Mouse (Mus musculus) embryonic fibroblast, embryonic 13.5 days (primary cell): ENCODE measurements around the gene Rer1. TPM values are rescaled to one million over a fixed set of nuclear protein-coding genes. Genes with fewer than 3 reads are reported as not detected.

ENCODE experiments used
- H3K27ac ChIP-seq: 2 replicates; pipeline ENCODE4 v1.5.1; 2012; ENCODE audit warnings: low read length, control low read depth, inconsistent platforms; ENCODE audit not compliant: insufficient read depth
- H3K4me1 ChIP-seq: 2 replicates; pipeline ENCODE4 v1.6.1; 2011; ENCODE audit warnings: low read length; ENCODE audit not compliant: control insufficient read depth, insufficient read depth
- H3K4me3 ChIP-seq: 2 replicates; pipeline ENCODE4 v1.5.1; 2011; ENCODE audit warnings: mild to moderate bottlenecking, control low read depth, low read length; ENCODE audit not compliant: insufficient read depth
- CTCF ChIP-seq: IDR thresholded peaks from 2 replicates; pipeline ENCODE4 v1.5.1; 2011; ENCODE audit warnings: mild to moderate bottlenecking, control low read depth, low read length, moderate library complexity, borderline replicate concordance; ENCODE audit not compliant: insufficient read depth
- POLR2A ChIP-seq: IDR thresholded peaks from 2 replicates; pipeline ENCODE4 v1.6.1; 2011; ENCODE audit warnings: low read depth, mild to moderate bottlenecking, control low read depth, low read length, moderate library complexity
- polyA plus RNA-seq: library from polyadenylated mRNA; stranded (reverse); fragments of >200 nt; gene quantifications from 2 replicates; pipeline ENCODE4 v1.2.4, GENCODE M21; 2011; ENCODE audit warnings: low read depth; ENCODE audit not compliant: missing spikeins, insufficient read length

Rer1 gene
- polyA plus RNA-seq, 1 experiment = 148 TPM

DNA sequence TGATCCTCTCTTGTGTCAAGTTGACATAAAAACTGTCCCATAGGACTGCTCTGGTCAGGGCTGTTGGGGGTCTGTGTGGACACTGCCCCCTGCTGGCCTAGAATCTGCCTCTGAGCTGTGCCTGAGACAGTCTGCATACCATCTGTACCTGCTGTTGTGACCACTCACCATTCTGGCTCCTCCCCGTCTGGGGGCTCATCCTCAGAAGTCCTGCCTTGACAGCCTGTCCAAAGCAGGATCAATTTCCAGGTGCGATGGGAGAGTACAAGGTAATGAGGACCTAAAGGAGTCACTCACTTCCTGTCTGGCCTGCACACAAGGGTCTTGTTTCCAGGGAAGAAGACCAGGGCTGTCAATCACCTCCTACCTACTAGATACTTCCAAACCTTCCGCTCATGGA is 8.4 kb upstream of the Rer1 start:
- no peak overlapping the region for H3K27ac ChIP-seq

DNA sequence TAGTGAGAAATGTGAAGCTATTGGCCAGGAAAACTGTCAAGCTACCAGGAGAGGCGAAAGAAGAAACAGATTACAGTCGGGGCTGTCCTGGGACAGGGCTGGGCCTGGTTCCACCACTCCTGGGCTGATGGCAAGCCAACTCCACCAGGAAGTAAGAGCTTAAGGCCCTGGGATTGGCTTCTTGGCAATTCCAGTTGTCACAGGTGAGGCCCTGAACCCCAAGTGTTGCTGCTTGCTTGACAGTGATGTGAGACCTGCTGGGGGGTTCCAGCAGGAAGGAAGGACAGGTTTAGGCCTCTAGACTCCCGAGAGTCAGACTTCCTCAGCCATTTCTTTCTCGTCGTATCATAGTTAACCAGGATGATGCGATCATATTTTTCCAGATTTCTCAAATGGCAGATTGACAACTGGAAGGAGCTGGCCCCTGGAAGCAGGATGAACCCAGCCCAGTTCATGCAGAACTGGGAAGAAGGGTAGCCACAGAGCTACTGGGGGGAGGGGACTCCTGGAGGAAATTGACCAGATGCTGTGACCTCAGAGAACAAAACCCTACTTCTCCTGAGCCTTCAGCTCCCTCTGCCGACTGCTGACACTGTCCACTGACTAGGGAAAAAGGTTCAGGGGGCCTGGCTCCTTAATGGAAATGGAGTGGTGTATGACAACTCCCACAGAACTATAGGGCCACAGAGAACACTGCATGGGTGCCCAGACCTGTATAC is 7.4 kb upstream of the Rer1 start:
- no peak overlapping the region for H3K27ac ChIP-seq
- no peak overlapping the region for H3K4me3 ChIP-seq
- no peak for TF ChIP-seq POLR2A
- TF ChIP-seq CTCF = no peak
- no peaks in the 10 kb centered on the region for H3K4me1 ChIP-seq

More for the DNA sequence above, 8.4 kb upstream of the Rer1 start:
- Histone ChIP-seq H3K4me3 (no peak overlapping the region), H3K4me1 (no peaks in the 10 kb centered on the region)
- TF ChIP-seq CTCF = peak; percentile 71
- TF ChIP-seq POLR2A = no peak

DNA sequence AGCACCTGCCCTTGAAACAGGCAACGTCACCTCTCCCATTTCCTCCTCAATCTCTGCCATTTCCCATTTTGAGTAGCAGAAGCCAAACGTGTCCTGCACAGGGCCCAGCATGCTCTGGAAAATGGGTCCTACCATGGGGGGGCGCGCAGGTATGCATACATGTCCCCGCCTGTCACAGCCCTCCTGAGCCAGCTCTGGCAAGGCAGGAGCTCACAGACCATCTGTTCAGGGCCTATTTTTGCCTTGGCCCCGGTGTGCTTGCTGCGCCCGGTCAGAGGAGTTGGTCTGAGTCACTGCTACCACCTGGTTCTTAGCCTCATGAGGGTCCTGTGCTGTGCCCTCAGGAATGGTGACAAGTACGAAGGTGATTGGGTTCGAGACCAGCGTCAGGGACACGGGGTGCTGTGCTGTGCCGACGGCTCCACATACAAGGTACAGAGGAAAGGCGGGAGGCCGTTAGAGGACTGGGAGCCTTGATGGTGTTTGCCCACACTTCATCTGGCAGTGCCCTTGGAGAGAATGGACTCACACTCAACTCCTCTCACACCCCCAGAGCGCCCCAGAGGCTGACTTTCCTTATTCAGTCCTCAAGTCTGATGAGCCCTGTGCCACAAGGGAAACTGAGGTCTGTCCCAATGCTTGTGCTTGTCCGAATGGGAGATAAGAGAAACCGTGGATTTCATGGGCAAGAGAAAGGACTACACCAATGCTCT is 6.7 kb upstream of the Rer1 start:
- TF ChIP-seq POLR2A (no peak), CTCF (no peak)
- H3K27ac ChIP-seq = no peak overlapping the region
- H3K4me3 ChIP-seq = no peak overlapping the region
- H3K4me1 ChIP-seq = no peaks in the 10 kb centered on the region

DNA sequence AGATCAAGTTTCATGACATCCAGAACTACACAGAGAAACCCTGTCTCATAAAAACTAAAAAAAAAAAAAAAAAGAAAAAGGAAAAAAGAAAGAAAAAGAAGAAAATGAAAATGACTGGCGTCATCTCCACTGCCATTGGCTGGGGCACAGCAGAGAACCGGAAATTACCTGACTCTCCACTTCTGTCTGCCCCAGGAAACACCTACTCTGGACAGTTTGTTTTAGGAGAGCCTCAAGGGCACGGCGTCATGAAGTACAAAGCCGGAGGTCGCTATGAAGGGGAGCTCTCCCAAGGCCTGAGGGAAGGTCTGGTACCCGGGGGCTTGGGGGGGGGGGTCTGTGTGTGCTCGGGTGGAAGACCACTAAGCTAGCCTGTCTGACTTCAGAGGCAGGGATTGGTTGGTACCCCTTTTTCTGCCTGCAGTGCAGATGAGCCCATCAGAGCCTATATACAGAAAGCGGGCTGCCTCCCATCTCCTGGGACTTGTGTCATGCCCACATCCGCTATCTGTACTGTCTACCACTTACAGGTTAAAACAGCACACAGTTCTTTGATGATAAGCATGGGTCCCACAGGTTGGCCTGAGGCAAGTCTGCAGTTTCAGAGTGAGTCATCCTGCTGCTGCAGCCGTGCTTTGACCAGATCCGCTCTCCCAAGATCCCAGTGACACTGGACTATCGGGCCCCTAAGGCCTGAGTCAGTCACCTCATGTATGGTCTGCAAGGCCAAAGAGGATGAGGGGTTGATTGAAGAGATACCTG is 4.7 kb upstream of the Rer1 start:
- Histone ChIP-seq H3K27ac (no peak overlapping the region), H3K4me1 (no peaks in the 10 kb centered on the region), H3K4me3 (no peak overlapping the region)
- no peak for TF ChIP-seq CTCF

DNA sequence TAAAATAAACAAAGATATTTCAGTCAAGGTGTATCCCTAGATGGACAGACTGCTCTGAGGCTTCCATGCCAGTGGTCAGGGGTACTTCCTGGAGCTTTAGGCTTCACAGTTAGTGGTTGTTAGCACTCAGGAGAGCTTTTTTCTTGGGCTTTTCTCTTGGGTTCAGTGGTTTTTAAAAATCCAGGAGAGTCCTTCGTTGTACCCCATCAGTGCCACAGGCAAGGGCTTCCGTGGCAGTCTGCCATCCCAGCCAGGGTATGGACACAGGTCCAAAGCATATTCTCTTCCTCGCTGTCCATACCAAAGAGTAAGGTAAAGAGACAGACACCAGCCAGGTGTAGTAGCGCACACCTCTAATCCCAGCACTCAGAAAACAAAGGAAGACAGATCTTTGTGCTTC is 4.0 kb upstream of the Rer1 start:
- Histone ChIP-seq H3K27ac (no peak overlapping the region), H3K4me3 (no peak overlapping the region), H3K4me1 (no peaks in the 10 kb centered on the region)
- TF ChIP-seq CTCF = no peak
- no peak for TF ChIP-seq POLR2A

DNA sequence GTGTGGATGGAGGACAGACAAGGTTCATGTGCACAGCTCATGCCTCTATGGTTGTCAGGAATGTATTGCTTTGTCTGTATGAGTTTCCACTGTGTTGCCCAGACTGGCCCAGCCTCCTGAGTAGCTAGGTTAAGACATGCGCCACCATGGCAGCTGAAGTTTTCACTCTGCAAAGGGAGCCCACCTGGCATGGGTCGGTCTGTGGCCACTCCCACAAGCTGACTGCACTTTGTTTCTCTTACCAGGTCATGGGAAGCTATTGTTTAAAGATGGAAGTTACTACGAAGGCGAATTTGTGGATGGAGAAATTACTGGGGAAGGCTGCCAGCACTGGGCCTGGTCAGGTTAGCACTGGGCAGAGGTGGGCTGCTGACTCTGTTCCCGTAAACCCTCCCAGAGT is 3.1 kb upstream of the Rer1 start:
- no peak overlapping the region for H3K4me3 ChIP-seq
- TF ChIP-seq CTCF (no peak), POLR2A (no peak)
- H3K4me1 ChIP-seq = 0 out of 2 replicates have a peak, but pooled peaks cover 3% of the 10 kb centered on the region
- H3K27ac ChIP-seq = no peak overlapping the region

DNA sequence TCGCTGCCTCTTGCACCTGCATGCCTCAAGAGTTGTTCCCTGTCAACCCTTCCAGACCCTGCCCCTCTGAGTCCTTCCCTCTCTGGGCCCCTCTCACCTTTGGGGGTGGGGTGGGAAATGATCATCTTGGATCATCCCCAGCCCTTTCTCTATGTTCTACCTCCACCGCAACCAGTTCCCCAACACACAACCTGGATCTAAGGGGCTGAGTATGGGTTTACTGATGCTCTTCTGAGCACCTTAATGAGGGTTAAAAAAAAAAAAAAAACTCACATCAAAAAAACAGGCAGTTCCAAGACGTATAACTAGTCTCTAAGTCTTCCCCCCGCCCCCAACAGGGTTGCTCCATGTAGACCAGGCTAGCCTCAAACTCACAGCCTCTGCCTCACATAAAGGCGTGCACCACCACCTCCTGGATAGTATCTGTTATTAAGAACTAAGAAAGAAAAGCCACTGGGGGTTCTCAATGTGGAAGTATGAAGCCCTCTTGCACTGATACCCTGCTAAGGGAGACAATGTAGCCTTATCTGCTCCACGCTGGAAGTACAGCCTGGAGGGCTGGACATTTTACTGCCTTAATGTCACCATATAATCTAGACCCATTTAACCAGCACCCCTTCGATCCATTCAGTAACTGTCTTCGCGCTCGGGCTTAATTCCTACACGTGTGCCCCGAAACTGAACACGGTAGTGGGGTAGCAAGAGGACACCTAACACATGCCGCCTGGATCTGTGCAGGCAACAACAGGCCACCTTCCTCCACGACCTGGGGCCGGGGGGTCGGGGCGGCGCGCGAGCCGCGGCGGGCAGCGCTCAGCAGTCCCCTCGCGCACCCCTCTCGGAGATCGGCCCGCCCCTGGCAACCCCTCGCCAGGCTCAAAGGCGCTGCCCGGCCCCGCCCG is 725 bp downstream of the Rer1 start:
- TF ChIP-seq CTCF (no peak), POLR2A (peak; percentile 19; the same call in 1 of the 2 replicates)
- H3K4me1 ChIP-seq = peaks cover 8% of the 10 kb centered on the region; the same call in 1 of the 2 replicates
- H3K27ac ChIP-seq = peak overlapping the region; percentile 1; the same call in 1 of the 2 replicates
- H3K4me3 ChIP-seq = peak overlapping the region; percentile 64

DNA sequence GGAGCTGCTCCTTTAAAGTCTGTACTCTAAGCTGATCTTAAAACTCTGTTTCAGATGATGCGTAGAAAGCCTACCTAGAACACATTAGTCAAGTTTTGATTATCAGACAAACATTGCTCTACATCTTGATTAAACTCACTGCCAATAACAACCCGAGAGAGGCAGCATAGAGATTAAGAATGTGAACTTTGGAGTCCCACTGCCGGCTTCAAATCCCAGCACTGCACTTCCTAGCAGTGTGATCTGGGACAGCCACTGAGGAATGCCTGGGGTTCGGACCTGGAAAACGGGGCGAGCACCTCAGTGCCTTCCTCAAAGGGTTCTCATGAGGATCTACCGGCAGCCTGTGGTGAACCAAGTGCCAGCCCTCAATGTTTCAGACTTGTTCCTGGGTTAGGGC is 1.8 kb downstream of the Rer1 start:
- Histone ChIP-seq H3K4me3 (peak overlapping the region; percentile 64), H3K27ac (no peak overlapping the region), H3K4me1 (peaks cover 8% of the 10 kb centered on the region; the same call in 1 of the 2 replicates)
- no peak for TF ChIP-seq POLR2A
- TF ChIP-seq CTCF = no peak

DNA sequence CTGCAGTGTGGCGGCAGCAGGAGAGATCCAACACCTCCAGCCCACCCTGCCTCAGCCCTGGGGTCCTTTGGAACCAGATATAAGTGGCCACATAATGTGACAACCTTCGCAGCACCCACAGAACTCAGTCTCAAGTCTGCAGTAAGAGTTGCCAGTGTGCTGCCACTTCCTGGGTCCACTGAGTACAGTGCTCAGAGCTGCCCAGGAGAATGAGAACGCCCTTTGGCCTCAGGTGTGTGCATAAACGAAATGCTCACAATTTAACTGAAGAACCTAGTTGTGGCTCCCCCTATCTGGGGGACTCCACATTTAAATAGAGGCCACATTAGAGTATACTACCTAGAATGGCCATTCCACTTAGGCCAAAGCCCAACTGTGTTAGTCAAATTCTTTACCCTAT is 2.6 kb downstream of the Rer1 start:
- peaks cover 8% of the 10 kb centered on the region; the same call in 1 of the 2 replicates for H3K4me1 ChIP-seq
- TF ChIP-seq CTCF = no peak
- TF ChIP-seq POLR2A = no peak
- H3K4me3 ChIP-seq = no peak overlapping the region
- no peak overlapping the region for H3K27ac ChIP-seq
